Mouse (Mus musculus) right cerebral cortex, postnatal 36 days (tissue): ENCODE measurements at regions not wholly inside any gene's neighbourhood (a gene's known extent, or its start where the extent isn't known, plus 50 kb on each side); places are given as distances from the start of the nearest gene placed in this dataset.

ENCODE experiments used
- DNase-seq, 2 experiments: peaks; one replicate each; pipeline ENCODE4 v3.0.0; 2022; ENCODE audit warnings: low spot score in 2 of 2, mixed read lengths in 1 of 2

- DNase-seq: no peak
These were observed 93.5 kb upstream of the Tut7 start for GRCm38 (mm10) chr13:59916166-59917044.

GRCm38 (mm10) chr13:59915734-59916133, 92.8 kb upstream of the Tut7 start:
- DNase-seq: no peak

- no peak for DNase-seq
These were observed 87.5 kb upstream of the Tut7 start for GRCm38 (mm10) chr13:59910179-59911071.

- DNase-seq: no peak
These were observed 86.5 kb upstream of the Tut7 start for GRCm38 (mm10) chr13:59909400-59909799.

- DNase-seq: no peak
These were observed 85.8 kb upstream of the Tut7 start for GRCm38 (mm10) chr13:59908786-59909185.

GRCm38 (mm10) chr13:59905488-59905887, 82.5 kb upstream of the Tut7 start:
- no peak for DNase-seq

- no peak for DNase-seq
These were observed 81.5 kb upstream of the Tut7 start for GRCm38 (mm10) chr13:59904415-59904814.

- no peak for DNase-seq
These were observed 76.6 kb upstream of the Tut7 start for GRCm38 (mm10) chr13:59899521-59899920.

GRCm38 (mm10) chr13:59895754-59896153, 72.8 kb upstream of the Tut7 start:
- DNase-seq: no peak

- no peak for DNase-seq
These were observed 71.1 kb upstream of the Tut7 start for GRCm38 (mm10) chr13:59894094-59894493.

- no peak for DNase-seq
These were observed 70.0 kb upstream of the Tut7 start for GRCm38 (mm10) chr13:59892961-59893360.

GRCm38 (mm10) chr13:59892340-59892739, 69.4 kb upstream of the Tut7 start:
- no peak for DNase-seq

- DNase-seq: no peak
These were observed 68.8 kb upstream of the Tut7 start for GRCm38 (mm10) chr13:59891737-59892136.

GRCm38 (mm10) chr13:59889468-59890117, 66.6 kb upstream of the Tut7 start:
- peak; percentile 41 to 52 for DNase-seq

- no peak for DNase-seq
These were observed 65.4 kb upstream of the Tut7 start for GRCm38 (mm10) chr13:59888038-59889016.

GRCm38 (mm10) chr13:59887306-59887705, 64.4 kb upstream of the Tut7 start:
- DNase-seq: peak in 1 of 2 experiments; percentile 32

GRCm38 (mm10) chr13:59886572-59886971, 63.6 kb upstream of the Tut7 start:
- DNase-seq: no peak

- no peak for DNase-seq
These were observed 59.2 kb upstream of the Tut7 start for GRCm38 (mm10) chr13:59881989-59882784.

- DNase-seq: no peak
These were observed 57.1 kb upstream of the Tut7 start for GRCm38 (mm10) chr13:59880055-59880454.

- DNase-seq: no peak
These were observed 52.7 kb upstream of the Tut7 start for GRCm38 (mm10) chr13:59875637-59876036.
